Mouse (Mus musculus) cerebral cortex, adult 2 months (tissue): ENCODE measurements around the gene Slc9c1.

ENCODE experiments used
- WGBS: fragments of 180-500 bp; shearing (Covaris S2); methylation state at CpG from one replicate; pipeline ENCODE4 v1.1.7; 2018; 5-methylcytosine and 5-hydroxymethylcytosine counted together

Slc9c1 gene

GRCm38 (mm10) chr16:45535009-45535408 lies at the start of gene Slc9c1:
TSS of gene Slc9c1 (plus strand) at chr16:45535309.
- 94% methylated on average over 5 of the region's 5 CpGs for WGBS

DNA sequence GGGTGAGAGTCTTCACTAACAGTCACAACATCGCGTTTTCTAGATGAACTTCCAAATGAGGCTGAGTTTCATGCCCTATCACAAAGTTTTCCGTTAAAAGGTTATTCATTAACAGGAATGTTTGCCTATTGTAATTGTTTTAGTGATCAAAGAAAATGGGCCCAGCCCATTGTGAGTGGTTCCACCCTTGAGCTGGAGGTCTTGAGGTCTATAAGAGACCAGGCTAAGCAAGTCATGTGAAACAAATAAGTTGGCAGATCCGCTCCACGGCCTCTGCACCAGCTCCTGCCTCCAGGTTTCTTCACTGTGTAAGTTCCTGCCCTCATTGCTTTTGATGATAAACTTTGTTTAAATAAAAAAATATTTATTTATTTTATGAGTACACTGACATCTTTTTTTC lies 42.2 kb upstream of the Slc9c1 start, which contains the start of gene Gm609:
Gm609 (minus strand) TSS at position 43 of the 400 bp plus-strand sequence.
- WGBS: 76% methylated on average over 5 of the region's 5 CpGs

GRCm38 (mm10) chr16:45495326-45495725 lies 39.8 kb upstream of the Slc9c1 start:
- 65% methylated on average over 1 of the region's 1 CpGs for WGBS

DNA sequence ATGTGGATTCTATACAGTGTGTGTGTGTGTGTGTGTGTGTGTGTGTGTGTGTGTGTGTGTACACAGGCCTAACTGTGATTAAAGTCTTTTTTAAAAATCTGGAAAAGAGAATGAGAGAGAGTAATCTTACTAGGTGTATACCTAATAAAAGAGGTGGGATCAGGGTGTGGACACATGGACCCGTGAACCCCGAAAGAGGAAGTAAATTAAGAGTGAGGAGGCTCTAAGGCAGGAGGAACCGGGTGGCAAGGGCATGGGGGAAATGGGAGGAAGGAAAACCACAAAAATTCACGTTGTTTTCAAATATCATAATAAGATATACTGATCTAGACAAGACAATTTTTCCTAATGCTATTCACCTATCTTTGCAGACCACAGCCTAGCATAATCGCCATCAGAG lies 9.6 kb upstream of the Slc9c1 start:
- 86% methylated on average over 5 of the region's 5 CpGs for WGBS

GRCm38 (mm10) chr16:45531950-45532349 lies 3.2 kb upstream of the Slc9c1 start, which contains the start of gene Gm17783:
TSS of gene Gm17783 (minus strand) at chr16:45532050.
- WGBS: 82% methylated on average over 4 of the region's 4 CpGs

DNA sequence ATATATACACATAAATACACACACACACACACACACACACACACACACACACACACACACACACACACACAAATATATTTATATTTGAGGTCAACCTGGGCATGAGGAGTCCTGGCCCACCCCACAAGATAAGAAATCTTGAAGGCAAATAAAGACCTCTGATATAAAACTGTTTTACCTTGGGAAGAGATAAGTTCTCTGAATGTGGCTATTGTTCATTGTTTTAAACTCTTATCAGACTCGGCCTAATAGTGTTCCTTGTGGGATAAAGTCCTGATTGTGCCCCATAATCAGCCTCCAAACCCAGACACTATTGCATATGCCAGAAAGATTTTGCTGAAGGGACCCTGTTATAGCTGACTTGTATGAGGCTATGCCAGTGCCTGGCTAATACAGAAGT lies 3.2 kb downstream of the Slc9c1 start:
- WGBS: 79% methylated on average over 1 of the region's 1 CpGs

- 81% methylated on average over 3 of the region's 3 CpGs for WGBS
Observed at GRCm38 (mm10) chr16:45544341-45544740, 9.2 kb downstream of the Slc9c1 start.

DNA sequence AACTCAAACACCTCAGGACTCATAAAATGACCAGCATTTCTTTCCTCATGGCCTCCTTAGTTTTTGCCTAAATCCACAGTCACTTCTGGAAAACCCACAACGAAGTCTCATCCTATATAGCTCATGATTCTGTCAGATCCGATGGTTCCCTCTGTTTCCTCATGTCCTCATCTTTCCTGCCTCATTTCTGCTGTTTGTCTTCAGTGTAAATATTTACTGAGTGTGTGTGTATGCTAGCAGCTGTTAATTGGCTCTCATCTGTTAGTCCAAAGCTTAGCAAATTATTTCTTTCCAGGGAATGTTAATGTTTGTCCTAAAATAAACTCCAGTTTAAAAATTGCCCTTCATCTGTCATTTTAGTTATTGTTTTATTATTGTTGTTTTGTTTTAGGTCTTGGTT lies 16.5 kb downstream of the Slc9c1 start:
- 63% methylated on average over 2 of the region's 2 CpGs for WGBS

- 45% methylated on average over 3 of the region's 3 CpGs for WGBS
Observed at GRCm38 (mm10) chr16:45561747-45562146, 26.6 kb downstream of the Slc9c1 start.

DNA sequence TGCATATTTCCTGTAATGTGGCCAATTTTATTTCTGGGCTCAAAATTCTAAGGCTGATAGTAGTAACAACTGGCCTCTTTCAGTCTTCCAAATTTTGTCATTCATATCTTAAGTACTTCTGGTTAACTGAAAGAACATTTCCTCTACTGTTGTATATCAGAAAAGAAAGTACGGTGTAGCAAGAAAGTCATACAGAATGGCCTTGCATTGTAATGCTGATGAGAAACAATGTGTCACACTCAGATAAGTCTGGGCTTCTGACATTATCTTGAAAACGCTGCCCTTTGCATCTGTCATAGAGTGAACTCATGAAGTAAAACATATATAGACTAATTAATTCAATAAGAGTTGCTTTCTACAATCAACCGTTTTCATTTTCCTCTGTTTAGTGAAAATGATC lies 37.2 kb downstream of the Slc9c1 start:
- WGBS: 95% methylated on average over 3 of the region's 3 CpGs

GRCm38 (mm10) chr16:45579883-45580282 lies 44.8 kb downstream of the Slc9c1 start:
- WGBS: 70% methylated on average over 12 of the region's 12 CpGs

- 44% methylated on average over 2 of the region's 2 CpGs for WGBS
Observed at GRCm38 (mm10) chr16:45582512-45582911, 47.4 kb downstream of the Slc9c1 start.

DNA sequence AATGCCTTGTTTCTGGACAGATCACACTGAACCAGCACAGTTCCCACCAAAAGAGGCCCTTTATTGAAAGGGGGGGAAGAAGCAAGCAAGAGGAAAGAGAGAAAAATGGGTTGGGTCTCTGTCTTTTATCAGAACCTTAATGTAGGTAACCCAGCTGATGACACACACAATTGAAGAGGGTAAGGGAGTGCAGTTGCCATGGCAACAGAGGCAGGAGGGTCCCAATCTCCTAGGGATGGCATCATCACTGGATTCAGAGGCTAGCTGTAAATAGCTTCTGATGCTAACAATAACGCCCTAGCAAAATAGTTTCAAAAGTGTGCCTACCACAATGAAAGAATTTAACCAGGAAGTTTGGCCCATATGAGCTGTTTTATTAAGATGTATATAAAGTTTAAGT lies 58.5 kb downstream of the Slc9c1 start:
- WGBS: 57% methylated on average over 1 of the region's 1 CpGs

- 41% methylated on average over 4 of the region's 4 CpGs for WGBS
Observed at GRCm38 (mm10) chr16:45608481-45608954, 73.4 kb downstream of the Slc9c1 start.

GRCm38 (mm10) chr16:45609300-45609699 lies 74.2 kb downstream of the Slc9c1 start:
- whole genome bisulfite sequencing: 80% methylated on average over 3 of the region's 3 CpGs

DNA sequence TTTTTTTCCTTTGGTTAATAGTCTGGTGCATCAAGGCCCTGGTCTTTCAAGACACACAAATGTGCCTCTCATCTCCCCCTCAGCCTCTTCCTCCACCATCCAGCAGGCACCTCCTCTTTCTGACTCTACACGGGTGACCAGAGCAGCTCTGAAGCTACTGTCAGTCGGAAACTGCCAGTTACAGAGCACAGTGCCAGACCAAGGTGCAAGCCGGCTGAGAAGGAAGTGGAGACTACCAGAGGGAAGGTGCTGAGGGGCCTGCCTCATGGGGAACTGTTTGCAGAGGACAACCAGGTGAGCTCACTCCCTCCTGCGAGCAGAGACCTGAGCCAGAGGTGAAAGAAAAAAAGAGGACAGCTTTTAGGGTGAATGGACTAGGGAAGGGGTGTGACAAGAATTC lies 75.2 kb downstream of the Slc9c1 start, which contains the start of gene Gcsam:
Gcsam (plus strand) TSS at position 114 of the 400 bp plus-strand sequence.
- 80% methylated on average over 4 of the region's 4 CpGs for WGBS

- WGBS: 75% methylated on average over 2 of the region's 2 CpGs
Observed at GRCm38 (mm10) chr16:45613247-45613646, 78.1 kb downstream of the Slc9c1 start.

DNA sequence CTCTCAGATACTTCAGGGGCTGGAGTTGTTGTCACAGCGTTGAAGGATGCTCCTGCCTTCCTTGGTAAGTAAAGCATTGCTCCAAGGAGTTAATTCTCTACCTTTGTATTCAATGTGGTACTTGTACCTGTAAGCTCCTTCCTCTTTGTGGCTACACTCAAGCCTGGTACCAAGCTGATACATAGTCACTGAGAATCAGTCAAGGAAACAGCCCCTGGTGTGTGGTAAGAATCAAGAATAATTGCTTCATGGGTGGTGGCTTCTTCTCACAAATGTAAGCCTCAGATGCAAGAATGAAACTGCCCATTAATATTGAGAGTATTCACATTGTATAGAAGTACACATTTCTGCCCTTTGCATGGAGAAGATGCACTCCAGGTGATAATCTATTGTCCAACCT lies 80.8 kb downstream of the Slc9c1 start:
- 93% methylated on average over 1 of the region's 1 CpGs for WGBS

GRCm38 (mm10) chr16:45619751-45620375 lies 84.8 kb downstream of the Slc9c1 start:
- 82% methylated on average over 8 of the region's 8 CpGs for WGBS

- WGBS: 87% methylated on average over 4 of the region's 4 CpGs
Observed at GRCm38 (mm10) chr16:45623230-45623629, 88.1 kb downstream of the Slc9c1 start.

DNA sequence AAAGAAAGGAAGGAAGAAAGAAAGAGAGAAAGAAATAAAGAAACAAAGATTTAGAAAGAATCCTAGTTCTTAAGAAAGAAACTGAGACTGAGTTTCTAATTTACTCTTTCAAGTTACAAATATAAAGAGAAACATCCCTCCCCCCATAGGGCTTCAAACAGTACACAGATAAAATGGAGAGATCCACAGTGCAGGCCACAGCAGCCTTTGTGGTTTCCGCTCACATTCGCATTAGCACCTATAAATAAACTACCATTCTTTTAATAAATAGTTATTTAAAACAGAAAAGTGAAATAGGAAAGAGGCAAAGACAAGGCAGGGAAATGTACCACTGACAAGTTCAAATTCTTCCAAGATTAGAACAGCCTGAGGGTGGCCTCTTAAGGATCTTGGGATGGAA lies 89.7 kb downstream of the Slc9c1 start:
- 93% methylated on average over 2 of the region's 2 CpGs for WGBS

GRCm38 (mm10) chr16:45625342-45625741 lies 90.2 kb downstream of the Slc9c1 start:
- 96% methylated on average over 2 of the region's 2 CpGs for WGBS

GRCm38 (mm10) chr16:45629497-45630105 lies 94.5 kb downstream of the Slc9c1 start:
- WGBS: 77% methylated on average over 8 of the region's 8 CpGs
